Mouse (Mus musculus): ENCODE data around the gene Myh15. TPM values are rescaled to one million over a fixed set of nuclear protein-coding genes. Genes with fewer than 3 reads are reported as not detected.

Gene Myh15
- not detected in 2 replicates for total RNA-seq (2014; rRNA removed)
- not detected in 2 replicates for polyA plus RNA-seq (2012; rRNA removed)

GRCm38 (mm10) chr16:49057186-49057585 lies at the start of gene Myh15:
TSS of gene Myh15 (plus strand) at chr16:49057486.
- Histone ChIP-seq H3K27ac (replicated peaks; ENCODE audit: insufficient read depth, low read depth, low read length) (no peak within 1 kb of the TSS), H3K79me2 (ENCODE audit: control insufficient read depth, insufficient read depth, low read length) (no peaks in the 10 kb centered on the region), H3K9ac (ENCODE audit: low read depth, low read length) (no peak within 1 kb of the TSS), H3K4me1 (ENCODE audit: control insufficient read depth, insufficient read depth, low read length) (no peaks in the 10 kb centered on the region), H3K4me3 (ENCODE audit: insufficient read depth, low read depth, low read length) (no peak within 1 kb of the TSS), H3K36me3 (ENCODE audit: control insufficient read depth, insufficient read depth, low read length) (no peaks in the 10 kb centered on the region), H3K27me3 (ENCODE audit: control insufficient read depth, insufficient read depth, low read length) (no peaks in the 10 kb centered on the region)
- 88% methylated on average over 1 of the region's 1 CpGs for whole genome bisulfite sequencing
- no peak for TF ChIP-seq POLR2A (IDR thresholded peaks at IDR 0.05; ENCODE audit: extremely low read depth, insufficient read depth, low read length)
- no peak for TF ChIP-seq CTCF (IDR thresholded peaks at IDR 0.05; ENCODE audit: low read depth, low read length)
- no peak for DNase-seq (ENCODE audit: extremely low read depth, low read depth, low spot score)

GRCm38 (mm10) chr16:49016620-49017332 lies 40.5 kb upstream of the Myh15 start:
- H3K9ac ChIP-seq (ENCODE audit: low read depth, low read length) = no peak overlapping the region
- H3K27me3 ChIP-seq (ENCODE audit: control insufficient read depth, insufficient read depth, low read length) = no peaks in the 10 kb centered on the region
- TF ChIP-seq POLR2A (IDR thresholded peaks at IDR 0.05; ENCODE audit: extremely low read depth, insufficient read depth, low read length) (no peak), CTCF (IDR thresholded peaks at IDR 0.05; ENCODE audit: low read depth, low read length) (no peak)
- no peaks in the 10 kb centered on the region for H3K4me1 ChIP-seq (ENCODE audit: control insufficient read depth, insufficient read depth, low read length)
- H3K36me3 ChIP-seq (ENCODE audit: control insufficient read depth, insufficient read depth, low read length) = no peaks in the 10 kb centered on the region
- H3K27ac ChIP-seq (replicated peaks; ENCODE audit: insufficient read depth, low read depth, low read length) = no peak overlapping the region
- DNase-seq (ENCODE audit: extremely low read depth, low read depth, low spot score) = no peak
- WGBS = 84% methylated on average over 5 of the region's 5 CpGs
- no peak overlapping the region for H3K4me3 ChIP-seq (ENCODE audit: insufficient read depth, low read depth, low read length)
- no peaks in the 10 kb centered on the region for H3K79me2 ChIP-seq (ENCODE audit: control insufficient read depth, insufficient read depth, low read length)

DNA sequence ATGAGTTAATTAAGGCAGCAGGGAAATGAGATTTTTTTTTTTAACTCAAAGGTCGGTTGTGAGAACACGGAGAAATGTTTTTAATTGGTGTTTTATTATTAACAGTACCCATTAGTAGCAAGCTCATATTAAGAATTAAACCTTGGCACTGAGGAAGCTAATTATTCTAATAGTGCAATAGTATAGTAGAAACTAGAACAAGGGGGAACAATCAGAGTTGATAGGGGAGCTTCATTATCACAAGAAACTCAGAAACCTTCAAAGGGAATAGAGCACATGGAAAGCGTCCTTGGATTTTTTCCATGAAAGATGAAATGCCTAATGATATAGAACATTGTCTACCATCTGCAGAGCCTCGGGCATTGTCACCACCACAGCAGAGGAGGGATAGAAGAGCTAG lies 21.4 kb upstream of the Myh15 start:
- no peak overlapping the region for H3K9ac ChIP-seq (ENCODE audit: low read depth, low read length)
- no peak overlapping the region for H3K4me3 ChIP-seq (ENCODE audit: insufficient read depth, low read depth, low read length)
- no peaks in the 10 kb centered on the region for H3K36me3 ChIP-seq (ENCODE audit: control insufficient read depth, insufficient read depth, low read length)
- no peak overlapping the region for H3K27ac ChIP-seq (replicated peaks; ENCODE audit: insufficient read depth, low read depth, low read length)
- no peaks in the 10 kb centered on the region for H3K27me3 ChIP-seq (ENCODE audit: control insufficient read depth, insufficient read depth, low read length)
- no peaks in the 10 kb centered on the region for H3K4me1 ChIP-seq (ENCODE audit: control insufficient read depth, insufficient read depth, low read length)
- DNase-seq (ENCODE audit: extremely low read depth, low read depth, low spot score) = no peak
- no peaks in the 10 kb centered on the region for H3K79me2 ChIP-seq (ENCODE audit: control insufficient read depth, insufficient read depth, low read length)
- WGBS = 80% methylated on average over 4 of the region's 4 CpGs
- TF ChIP-seq CTCF (IDR thresholded peaks at IDR 0.05; ENCODE audit: low read depth, low read length) (no peak), POLR2A (IDR thresholded peaks at IDR 0.05; ENCODE audit: extremely low read depth, insufficient read depth, low read length) (no peak)

- Histone ChIP-seq H3K4me1 (ENCODE audit: control insufficient read depth, insufficient read depth, low read length) (no peaks in the 10 kb centered on the region), H3K27me3 (ENCODE audit: control insufficient read depth, insufficient read depth, low read length) (no peaks in the 10 kb centered on the region), H3K79me2 (ENCODE audit: control insufficient read depth, insufficient read depth, low read length) (no peaks in the 10 kb centered on the region), H3K9ac (ENCODE audit: low read depth, low read length) (no peak overlapping the region), H3K36me3 (ENCODE audit: control insufficient read depth, insufficient read depth, low read length) (no peaks in the 10 kb centered on the region), H3K4me3 (ENCODE audit: insufficient read depth, low read depth, low read length) (no peak overlapping the region), H3K27ac (replicated peaks; ENCODE audit: insufficient read depth, low read depth, low read length) (no peak overlapping the region)
- 67% methylated on average over 4 of the region's 4 CpGs for WGBS
- TF ChIP-seq CTCF (IDR thresholded peaks at IDR 0.05; ENCODE audit: low read depth, low read length) (no peak), POLR2A (IDR thresholded peaks at IDR 0.05; ENCODE audit: extremely low read depth, insufficient read depth, low read length) (no peak)
- DNase-seq (ENCODE audit: extremely low read depth, low read depth, low spot score) = no peak
Measured at GRCm38 (mm10) chr16:49037771-49038170, 19.5 kb upstream of the Myh15 start.

- H3K27ac ChIP-seq (replicated peaks; ENCODE audit: insufficient read depth, low read depth, low read length) = no peak overlapping the region
- 77% methylated on average over 3 of the region's 3 CpGs for WGBS
- no peak overlapping the region for H3K9ac ChIP-seq (ENCODE audit: low read depth, low read length)
- no peaks in the 10 kb centered on the region for H3K79me2 ChIP-seq (ENCODE audit: control insufficient read depth, insufficient read depth, low read length)
- no peak for DNase-seq (ENCODE audit: extremely low read depth, low read depth, low spot score)
- H3K27me3 ChIP-seq (ENCODE audit: control insufficient read depth, insufficient read depth, low read length) = no peaks in the 10 kb centered on the region
- no peak overlapping the region for H3K4me3 ChIP-seq (ENCODE audit: insufficient read depth, low read depth, low read length)
- TF ChIP-seq POLR2A (IDR thresholded peaks at IDR 0.05; ENCODE audit: extremely low read depth, insufficient read depth, low read length) (no peak), CTCF (IDR thresholded peaks at IDR 0.05; ENCODE audit: low read depth, low read length) (no peak)
- H3K36me3 ChIP-seq (ENCODE audit: control insufficient read depth, insufficient read depth, low read length) = no peaks in the 10 kb centered on the region
- H3K4me1 ChIP-seq (ENCODE audit: control insufficient read depth, insufficient read depth, low read length) = no peaks in the 10 kb centered on the region
Measured at GRCm38 (mm10) chr16:49040554-49041221, 16.6 kb upstream of the Myh15 start.

DNA sequence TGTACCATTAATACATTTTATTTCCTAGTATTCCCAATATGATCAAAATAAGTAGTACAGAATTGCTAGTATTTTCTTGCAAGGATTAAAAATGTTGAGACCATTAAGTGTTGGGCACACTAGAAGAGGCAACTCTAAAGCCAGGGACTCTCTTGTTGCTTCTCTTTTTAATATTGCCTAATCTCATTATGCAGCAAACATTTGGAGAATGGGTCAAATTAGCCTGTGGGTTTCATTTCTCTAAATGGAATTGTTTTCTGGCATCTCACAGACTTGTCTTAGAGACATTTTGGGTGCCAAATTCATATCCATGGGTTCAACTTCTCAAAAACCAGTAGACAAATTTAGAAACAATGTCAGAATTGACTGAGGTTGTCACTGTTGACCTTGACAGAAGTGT lies 8.1 kb upstream of the Myh15 start:
- no peaks in the 10 kb centered on the region for H3K79me2 ChIP-seq (ENCODE audit: control insufficient read depth, insufficient read depth, low read length)
- TF ChIP-seq CTCF (IDR thresholded peaks at IDR 0.05; ENCODE audit: low read depth, low read length) (no peak), POLR2A (IDR thresholded peaks at IDR 0.05; ENCODE audit: extremely low read depth, insufficient read depth, low read length) (no peak)
- H3K27me3 ChIP-seq (ENCODE audit: control insufficient read depth, insufficient read depth, low read length) = no peaks in the 10 kb centered on the region
- no peak overlapping the region for H3K27ac ChIP-seq (replicated peaks; ENCODE audit: insufficient read depth, low read depth, low read length)
- H3K9ac ChIP-seq (ENCODE audit: low read depth, low read length) = no peak overlapping the region
- H3K4me1 ChIP-seq (ENCODE audit: control insufficient read depth, insufficient read depth, low read length) = no peaks in the 10 kb centered on the region
- DNase-seq (ENCODE audit: extremely low read depth, low read depth, low spot score) = peak; percentile 33
- no peak overlapping the region for H3K4me3 ChIP-seq (ENCODE audit: insufficient read depth, low read depth, low read length)
- no peaks in the 10 kb centered on the region for H3K36me3 ChIP-seq (ENCODE audit: control insufficient read depth, insufficient read depth, low read length)

Data from liver, adult 2 months (tissue).